Mouse (Mus musculus): ENCODE results near the gene Gm14124. TPM values are rescaled to one million over a fixed set of nuclear protein-coding genes. Genes with fewer than 3 reads are reported as not detected.
"Not testable (repeated sequence)": the region's sequence is repeated elsewhere in the genome, so short reads cannot be mapped to it uniquely, and the experiment has no call there.

Gene Gm14124
- polyA plus RNA-seq (2014; fragmentation: Nextera tagmentation; extraction: Ambion mirVana) = 0.10 and 0.13 TPM in 2 replicates

GRCm38 (mm10) chr2:150257291-150257690 lies at the start of gene Gm14124:
TSS of gene Gm14124 (plus strand) at chr2:150257517.
- ATAC-seq (ENCODE audit: low read depth); H3K36me3 ChIP-seq (ENCODE audit: control insufficient read depth, insufficient read depth, low read length); H3K4me2 ChIP-seq (ENCODE audit: low read depth, low read length): not testable (repeated sequence)

DNA sequence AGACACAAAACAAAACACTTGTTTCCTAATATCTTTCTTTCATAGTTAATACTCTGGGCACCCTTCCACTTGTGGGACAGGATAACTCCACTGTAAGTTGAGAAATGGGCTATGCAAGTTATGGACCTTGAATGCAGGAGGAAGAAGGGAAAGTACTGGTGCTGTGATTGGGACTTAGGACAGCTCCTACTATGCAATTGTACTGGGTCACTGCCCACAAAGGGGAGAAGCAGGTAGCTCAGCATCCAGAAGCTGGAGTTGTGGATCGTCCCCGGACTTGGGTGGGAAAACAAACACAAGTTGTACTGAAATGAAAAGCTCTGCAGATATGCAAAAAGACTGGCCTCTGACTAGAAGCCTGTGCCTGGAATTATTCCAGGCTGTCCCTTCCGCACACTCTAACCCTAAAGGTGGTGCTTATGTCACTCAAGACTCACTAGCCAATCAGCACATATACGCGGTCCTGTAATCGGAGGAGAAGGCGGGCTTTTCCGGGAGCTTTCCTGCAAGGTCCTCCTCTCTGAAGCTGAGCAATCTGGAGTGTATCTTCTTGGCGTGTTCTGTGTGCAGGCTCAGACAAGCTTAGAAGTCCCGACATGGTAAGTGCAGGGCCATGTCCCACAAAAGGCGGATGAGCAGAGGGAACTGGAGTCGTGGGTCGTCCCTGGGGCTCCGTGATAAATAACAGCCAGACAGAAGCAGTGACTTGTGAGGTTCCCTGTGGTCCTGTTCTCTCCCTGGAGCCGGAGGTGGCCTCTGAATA lies 39.5 kb upstream of the Gm14124 start, which contains the start of gene Zfp937:
TSS of gene Zfp937 (plus strand) at position 474 of the 763 bp plus-strand sequence.
- peak within 1 kb of the TSS; percentile 34 for H3K4me3 ChIP-seq (ENCODE audit: low read depth, low read length)
- 0 out of 2 replicates have a peak within 1 kb of the TSS, but pooled peaks have one; percentile 32 for H3K9ac ChIP-seq (replicated peaks; ENCODE audit: low read depth, low read length)
- under 1% methylated on average over 15 of the region's 15 CpGs for WGBS
- not testable (repeated sequence) for H3K4me1 ChIP-seq (ENCODE audit: control insufficient read depth, insufficient read depth, low read length); H3K36me3 ChIP-seq (ENCODE audit: control insufficient read depth, insufficient read depth, low read length); H3K27me3 ChIP-seq (ENCODE audit: control insufficient read depth, insufficient read depth, low read length); H3K9me3 ChIP-seq (ENCODE audit: control insufficient read depth, low read length); H3K27ac ChIP-seq (ENCODE audit: low read depth, low read length)
- peak; percentile 100 for ATAC-seq (ENCODE audit: low read depth)
- H3K4me2 ChIP-seq (ENCODE audit: low read depth, low read length) = peak within 1 kb of the TSS; percentile 34

More at GRCm38 (mm10) chr2:150257291-150257690, at the start of gene Gm14124:
- not testable (repeated sequence) for H3K4me3 ChIP-seq (ENCODE audit: low read depth, low read length); H3K4me1 ChIP-seq (ENCODE audit: control insufficient read depth, insufficient read depth, low read length); H3K27me3 ChIP-seq (ENCODE audit: control insufficient read depth, insufficient read depth, low read length); H3K9ac ChIP-seq (replicated peaks; ENCODE audit: low read depth, low read length); H3K9me3 ChIP-seq (ENCODE audit: control insufficient read depth, low read length); H3K27ac ChIP-seq (ENCODE audit: low read depth, low read length)
- WGBS = 80% methylated on average over 4 of the region's 4 CpGs

DNA sequence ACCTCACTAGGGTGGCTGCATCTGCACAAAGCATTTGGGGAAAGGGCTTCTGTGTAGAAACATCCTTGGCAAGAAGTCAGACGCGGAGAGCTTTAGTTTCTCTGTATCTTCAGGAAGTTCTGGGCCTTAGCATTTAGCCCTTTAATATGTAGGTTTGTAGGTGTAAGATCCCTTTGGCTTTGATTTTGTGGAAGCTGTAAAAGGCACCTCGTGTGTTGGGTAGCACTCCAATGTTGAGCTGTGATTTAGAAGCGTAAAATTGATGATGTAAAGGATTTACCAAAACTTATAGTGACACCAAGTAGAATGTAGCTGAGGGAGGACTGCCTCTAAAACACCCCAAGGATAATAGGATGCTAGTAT lies 39.0 kb upstream of the Gm14124 start:
- WGBS = 21% methylated on average over 3 of the region's 4 CpGs
- Histone ChIP-seq H3K4me3 (ENCODE audit: low read depth, low read length) (peak overlapping the region; percentile 34), H3K9ac (replicated peaks; ENCODE audit: low read depth, low read length) (0 out of 2 replicates have a peak overlapping the region, but pooled peaks have one; percentile 32), H3K4me2 (ENCODE audit: low read depth, low read length) (peak overlapping the region; percentile 34; the same call in 1 of the 2 replicates)
- not testable (repeated sequence) for H3K9me3 ChIP-seq (ENCODE audit: control insufficient read depth, low read length); H3K27ac ChIP-seq (ENCODE audit: low read depth, low read length); H3K4me1 ChIP-seq (ENCODE audit: control insufficient read depth, insufficient read depth, low read length); H3K27me3 ChIP-seq (ENCODE audit: control insufficient read depth, insufficient read depth, low read length); H3K36me3 ChIP-seq (ENCODE audit: control insufficient read depth, insufficient read depth, low read length)
- ATAC-seq (ENCODE audit: low read depth) = peak; percentile 25; the same call in 1 of the 2 replicates

GRCm38 (mm10) chr2:150223263-150223662 lies 34.1 kb upstream of the Gm14124 start:
- H3K4me2 ChIP-seq (ENCODE audit: low read depth, low read length); H3K27me3 ChIP-seq (ENCODE audit: control insufficient read depth, insufficient read depth, low read length); H3K4me1 ChIP-seq (ENCODE audit: control insufficient read depth, insufficient read depth, low read length); ATAC-seq (ENCODE audit: low read depth); H3K36me3 ChIP-seq (ENCODE audit: control insufficient read depth, insufficient read depth, low read length); H3K27ac ChIP-seq (ENCODE audit: low read depth, low read length); H3K4me3 ChIP-seq (ENCODE audit: low read depth, low read length); H3K9ac ChIP-seq (replicated peaks; ENCODE audit: low read depth, low read length); H3K9me3 ChIP-seq (ENCODE audit: control insufficient read depth, low read length): not testable (repeated sequence)

GRCm38 (mm10) chr2:150243211-150243610 lies 14.1 kb upstream of the Gm14124 start:
- H3K27me3 ChIP-seq (ENCODE audit: control insufficient read depth, insufficient read depth, low read length) = no peaks in the 10 kb centered on the region
- no peaks in the 10 kb centered on the region; the same call in 1 of the 2 replicates for H3K36me3 ChIP-seq (ENCODE audit: control insufficient read depth, insufficient read depth, low read length)
- H3K4me1 ChIP-seq (ENCODE audit: control insufficient read depth, insufficient read depth, low read length) = no peaks in the 10 kb centered on the region
- no peak overlapping the region for H3K9ac ChIP-seq (replicated peaks; ENCODE audit: low read depth, low read length)
- no peak overlapping the region for H3K4me2 ChIP-seq (ENCODE audit: low read depth, low read length)
- no peak overlapping the region for H3K27ac ChIP-seq (ENCODE audit: low read depth, low read length)
- H3K9me3 ChIP-seq (ENCODE audit: control insufficient read depth, low read length) = peaks cover 5% of the 10 kb centered on the region; the same call in 1 of the 2 replicates
- no peak for ATAC-seq (ENCODE audit: low read depth)
- 92% methylated on average over 2 of the region's 2 CpGs for WGBS
- no peak overlapping the region for H3K4me3 ChIP-seq (ENCODE audit: low read depth, low read length)

- not testable (repeated sequence) for H3K27ac ChIP-seq (ENCODE audit: low read depth, low read length); ATAC-seq (ENCODE audit: low read depth); H3K36me3 ChIP-seq (ENCODE audit: control insufficient read depth, insufficient read depth, low read length); H3K4me3 ChIP-seq (ENCODE audit: low read depth, low read length); H3K4me1 ChIP-seq (ENCODE audit: control insufficient read depth, insufficient read depth, low read length); H3K27me3 ChIP-seq (ENCODE audit: control insufficient read depth, insufficient read depth, low read length); H3K9ac ChIP-seq (replicated peaks; ENCODE audit: low read depth, low read length); H3K4me2 ChIP-seq (ENCODE audit: low read depth, low read length); H3K9me3 ChIP-seq (ENCODE audit: control insufficient read depth, low read length)
- WGBS = 63% methylated on average over 2 of the region's 2 CpGs
These were observed 1.8 kb upstream of the Gm14124 start, which contains the start of gene Gm21994 for GRCm38 (mm10) chr2:150255491-150255890. TSS of gene Gm21994 (minus strand) at chr2:150255591.

DNA sequence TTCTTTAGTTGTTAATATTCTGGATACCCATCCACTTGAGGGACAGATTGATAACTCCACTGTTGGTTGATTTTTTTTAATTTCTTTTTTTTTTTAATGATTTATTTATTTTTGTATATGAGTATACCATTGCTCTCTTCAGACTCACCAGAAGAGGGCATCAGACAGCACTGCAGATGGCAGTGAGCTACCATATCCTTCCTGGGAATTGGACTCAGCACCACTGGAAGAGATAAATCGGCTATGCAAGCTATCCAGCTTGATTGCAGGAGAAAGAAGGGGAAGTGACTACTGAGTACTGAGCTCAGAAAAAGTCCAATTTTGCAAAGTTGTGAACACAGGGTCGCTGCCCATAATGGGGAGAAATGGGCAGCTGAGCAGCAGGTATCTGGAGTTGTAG lies 456 bp upstream of the Gm14124 start:
- H3K9me3 ChIP-seq (ENCODE audit: control insufficient read depth, low read length); ATAC-seq (ENCODE audit: low read depth); H3K9ac ChIP-seq (replicated peaks; ENCODE audit: low read depth, low read length); H3K36me3 ChIP-seq (ENCODE audit: control insufficient read depth, insufficient read depth, low read length); H3K4me2 ChIP-seq (ENCODE audit: low read depth, low read length); H3K4me3 ChIP-seq (ENCODE audit: low read depth, low read length); H3K4me1 ChIP-seq (ENCODE audit: control insufficient read depth, insufficient read depth, low read length); H3K27ac ChIP-seq (ENCODE audit: low read depth, low read length); H3K27me3 ChIP-seq (ENCODE audit: control insufficient read depth, insufficient read depth, low read length): not testable (repeated sequence)
- 66% methylated on average over 2 of the region's 2 CpGs for WGBS

DNA sequence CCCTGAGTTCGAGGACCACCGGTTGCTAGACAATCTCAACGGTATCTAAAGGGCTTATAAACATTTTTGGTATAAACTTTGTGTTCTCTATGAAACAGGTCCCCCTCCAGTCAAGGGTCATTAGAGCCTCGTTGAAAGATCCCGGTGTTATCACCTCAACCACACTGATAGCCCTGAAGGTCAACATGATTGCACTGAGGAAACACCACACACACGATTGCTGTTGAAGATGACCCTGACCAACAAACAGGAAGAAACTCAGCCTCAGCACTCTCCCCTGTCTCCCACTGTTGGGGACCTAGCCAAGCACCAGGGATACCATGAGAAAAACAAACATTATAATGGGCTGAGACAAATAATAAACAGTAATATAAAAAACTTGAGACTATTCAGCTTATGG lies 36.4 kb downstream of the Gm14124 start:
- Histone ChIP-seq H3K36me3 (ENCODE audit: control insufficient read depth, insufficient read depth, low read length) (no peaks in the 10 kb centered on the region), H3K9me3 (ENCODE audit: control insufficient read depth, low read length) (no peaks in the 10 kb centered on the region), H3K27ac (ENCODE audit: low read depth, low read length) (no peak overlapping the region), H3K4me1 (ENCODE audit: control insufficient read depth, insufficient read depth, low read length) (no peaks in the 10 kb centered on the region), H3K27me3 (ENCODE audit: control insufficient read depth, insufficient read depth, low read length) (no peaks in the 10 kb centered on the region), H3K9ac (replicated peaks; ENCODE audit: low read depth, low read length) (no peak overlapping the region), H3K4me2 (ENCODE audit: low read depth, low read length) (no peak overlapping the region), H3K4me3 (ENCODE audit: low read depth, low read length) (no peak overlapping the region)
- ATAC-seq (ENCODE audit: low read depth) = no peak
- 90% methylated on average over 6 of the region's 6 CpGs for WGBS

DNA sequence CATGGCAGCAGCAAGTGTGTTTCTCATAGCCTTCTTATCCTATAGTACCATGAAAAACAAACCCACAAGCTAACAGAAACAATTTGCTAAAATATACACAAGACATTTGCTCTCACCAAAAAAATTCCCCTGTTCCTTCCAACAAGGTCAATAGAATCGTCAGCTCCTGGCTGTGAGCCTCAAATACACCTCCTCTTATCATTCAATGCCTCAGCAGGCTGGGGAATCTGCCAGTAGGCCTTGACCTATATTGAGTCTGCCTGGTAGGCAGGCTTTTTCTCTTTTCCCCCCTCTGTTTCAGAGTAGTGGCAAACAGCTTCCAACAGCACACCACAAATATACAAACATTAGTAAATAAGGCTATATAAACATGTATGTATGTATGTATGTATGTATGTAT lies 41.8 kb downstream of the Gm14124 start:
- Histone ChIP-seq H3K4me2 (ENCODE audit: low read depth, low read length) (no peak overlapping the region), H3K4me1 (ENCODE audit: control insufficient read depth, insufficient read depth, low read length) (no peaks in the 10 kb centered on the region), H3K9me3 (ENCODE audit: control insufficient read depth, low read length) (no peaks in the 10 kb centered on the region), H3K36me3 (ENCODE audit: control insufficient read depth, insufficient read depth, low read length) (no peaks in the 10 kb centered on the region), H3K4me3 (ENCODE audit: low read depth, low read length) (no peak overlapping the region), H3K27me3 (ENCODE audit: control insufficient read depth, insufficient read depth, low read length) (no peaks in the 10 kb centered on the region), H3K9ac (replicated peaks; ENCODE audit: low read depth, low read length) (no peak overlapping the region), H3K27ac (ENCODE audit: low read depth, low read length) (no peak overlapping the region)
- ATAC-seq (ENCODE audit: low read depth) = no peak
- 62% methylated on average over 1 of the region's 1 CpGs for WGBS
